Mouse (Mus musculus): ENCODE data around the gene Kcnq5.

Gene Kcnq5

DNA sequence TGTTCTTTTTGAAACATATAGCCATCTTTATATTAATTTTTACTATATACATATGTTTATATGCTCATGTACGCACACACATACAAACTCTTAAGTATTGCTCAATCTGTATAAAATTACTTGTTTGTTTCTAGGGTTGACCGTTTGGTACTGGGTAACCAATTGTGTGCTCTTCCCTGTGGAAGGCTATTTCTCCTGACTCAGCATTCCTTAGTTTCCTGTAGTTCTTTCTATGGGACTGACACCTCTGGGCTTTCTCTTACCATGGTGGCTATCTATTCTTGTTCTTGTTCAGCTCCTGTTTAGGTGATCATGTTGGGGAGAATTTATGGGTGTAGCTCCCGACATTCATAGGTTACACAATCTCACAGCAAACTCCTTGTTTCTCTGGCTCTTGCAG, 473.1 kb downstream of the Kcnq5 start:
- no peak for TF ChIP-seq GATA4 (IDR thresholded peaks at IDR 0.05; ENCODE audit: insufficient replicate concordance, low read length)

- TF ChIP-seq GATA4 (IDR thresholded peaks at IDR 0.05; ENCODE audit: insufficient replicate concordance, low read length): no peak
These were observed 475.5 kb downstream of the Kcnq5 start for GRCm38 (mm10) chr1:21486266-21486665.

DNA sequence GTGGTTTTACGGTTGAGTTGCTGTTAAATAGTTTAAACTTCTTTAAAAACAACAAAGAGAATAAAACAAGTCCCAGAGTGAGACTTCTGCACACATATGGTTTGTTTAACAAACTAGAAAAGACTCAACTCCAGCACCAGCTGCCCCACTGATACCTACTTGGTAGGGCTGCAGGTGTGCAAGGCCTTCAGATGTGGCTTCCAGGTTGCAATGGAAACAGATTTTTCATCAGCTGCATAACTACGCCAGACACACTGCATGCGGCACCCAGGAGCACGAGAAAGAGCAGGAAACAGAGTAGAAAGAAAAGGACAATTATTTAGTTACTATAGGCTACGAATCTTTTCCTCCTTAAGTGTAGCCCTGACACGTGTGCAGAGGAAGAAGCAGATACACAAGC, 492.4 kb downstream of the Kcnq5 start:
- no peak for TF ChIP-seq GATA4 (IDR thresholded peaks at IDR 0.05; ENCODE audit: insufficient replicate concordance, low read length)

- no peak for TF ChIP-seq GATA4 (IDR thresholded peaks at IDR 0.05; ENCODE audit: insufficient replicate concordance, low read length)
These were observed 495.3 kb downstream of the Kcnq5 start for GRCm38 (mm10) chr1:21466431-21466830.

DNA sequence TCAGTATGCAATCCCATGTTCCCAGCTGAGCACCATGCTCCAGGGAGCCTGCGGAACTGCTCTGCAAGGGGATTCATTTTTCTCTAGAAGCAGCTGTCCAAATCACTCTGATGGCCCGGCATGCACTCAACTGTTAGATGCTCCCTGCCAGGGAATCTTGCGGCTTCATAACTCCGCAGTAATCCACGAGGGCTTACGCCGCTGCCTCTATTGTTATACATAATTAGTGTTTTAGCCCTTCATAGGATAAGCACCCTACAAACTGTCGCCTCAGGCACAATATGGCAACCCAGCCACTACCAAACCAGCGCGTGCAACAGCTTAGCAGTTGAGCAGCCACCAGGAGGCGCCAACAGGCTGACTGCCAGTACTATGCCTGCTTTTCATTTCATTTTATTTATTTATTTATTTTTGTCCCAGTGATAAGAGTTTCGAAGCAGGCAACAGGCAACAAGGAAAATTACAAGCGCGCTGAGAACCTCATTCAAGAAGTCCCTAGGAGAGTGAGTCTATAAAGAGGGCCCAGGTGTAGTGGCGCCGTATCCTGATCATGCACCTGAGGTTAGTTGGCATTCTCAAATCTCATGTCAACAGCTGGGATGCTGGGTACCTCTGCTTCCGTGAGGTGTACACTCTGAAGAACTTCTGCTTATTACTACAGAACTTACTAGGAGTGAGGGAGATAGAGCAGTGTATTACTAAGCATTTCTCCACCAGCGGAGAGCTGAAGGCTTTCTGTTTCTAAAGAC, 500.6 kb downstream of the Kcnq5 start:
- TF ChIP-seq GATA4 (IDR thresholded peaks at IDR 0.05; ENCODE audit: insufficient replicate concordance, low read length): no peak

GRCm38 (mm10) chr1:21458581-21458980, 503.2 kb downstream of the Kcnq5 start:
- no peak for TF ChIP-seq GATA4 (IDR thresholded peaks at IDR 0.05; ENCODE audit: insufficient replicate concordance, low read length)

- no peak for TF ChIP-seq GATA4 (IDR thresholded peaks at IDR 0.05; ENCODE audit: insufficient replicate concordance, low read length)
These were observed 505.8 kb downstream of the Kcnq5 start for GRCm38 (mm10) chr1:21455971-21456370.

GRCm38 (mm10) chr1:21448227-21448626, 513.5 kb downstream of the Kcnq5 start:
- no peak for TF ChIP-seq GATA4 (IDR thresholded peaks at IDR 0.05; ENCODE audit: insufficient replicate concordance, low read length)

GRCm38 (mm10) chr1:21436753-21437152, 525.0 kb downstream of the Kcnq5 start:
- TF ChIP-seq GATA4 (IDR thresholded peaks at IDR 0.05; ENCODE audit: insufficient replicate concordance, low read length): no peak

DNA sequence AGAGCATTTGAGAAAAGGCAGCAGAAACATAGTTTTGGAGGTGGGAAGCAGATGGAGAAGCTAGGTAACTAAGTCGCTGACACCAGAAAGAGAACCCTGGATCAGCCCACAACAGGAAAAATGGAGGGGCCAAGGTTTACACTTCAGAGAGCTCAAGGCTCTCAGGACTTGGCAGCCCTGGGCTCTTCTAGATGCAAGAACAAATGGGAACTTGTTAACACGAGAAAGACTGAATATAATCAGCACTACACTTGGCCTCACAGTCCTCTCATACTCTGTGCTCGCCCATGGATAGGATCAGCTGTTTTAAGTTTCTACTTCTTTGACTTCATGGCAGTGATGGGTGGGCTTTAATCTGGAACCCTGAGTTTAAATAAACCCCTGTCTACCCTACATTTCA, 526.9 kb downstream of the Kcnq5 start:
- TF ChIP-seq GATA4 (IDR thresholded peaks at IDR 0.05; ENCODE audit: insufficient replicate concordance, low read length): no peak

DNA sequence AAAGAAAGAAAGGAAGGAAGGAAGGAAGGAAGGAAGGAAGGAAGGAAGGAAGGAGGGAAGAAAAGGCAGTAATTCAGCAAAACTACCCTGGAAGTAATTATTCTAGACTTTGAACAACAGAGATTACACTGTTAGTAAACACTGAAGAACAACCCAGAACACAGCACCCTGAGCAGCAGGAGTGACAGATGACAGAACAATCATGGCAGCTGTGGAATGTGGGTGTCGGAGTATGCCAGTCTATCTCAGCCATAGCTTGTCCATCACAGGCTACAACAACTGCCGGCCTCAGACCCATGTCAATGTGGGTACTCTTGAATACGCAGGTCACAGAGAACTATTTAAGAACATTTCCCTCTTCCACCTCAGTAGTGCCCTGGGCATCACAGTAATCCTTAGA, 530.1 kb downstream of the Kcnq5 start:
- TF ChIP-seq GATA4 (IDR thresholded peaks at IDR 0.05; ENCODE audit: insufficient replicate concordance, low read length): no peak

DNA sequence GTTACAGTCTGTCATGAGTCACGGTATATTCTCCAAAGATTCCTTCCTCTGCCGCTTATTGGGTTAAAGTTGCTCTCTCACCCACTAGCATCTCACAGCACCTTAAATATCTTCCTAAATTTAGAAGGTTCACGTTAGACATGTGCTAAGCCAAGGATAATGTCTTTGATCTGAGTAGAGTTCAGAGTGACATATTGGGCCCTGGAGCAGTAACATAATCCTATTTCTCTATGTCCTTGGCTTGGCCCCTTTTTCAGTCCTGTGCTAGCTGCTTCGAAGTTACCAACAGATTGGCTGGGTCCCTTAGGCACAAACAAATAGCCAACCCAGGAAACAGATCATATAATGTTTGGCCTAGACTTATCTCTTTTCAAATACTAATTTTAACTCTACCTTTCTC, 533.7 kb downstream of the Kcnq5 start:
- no peak for TF ChIP-seq GATA4 (IDR thresholded peaks at IDR 0.05; ENCODE audit: insufficient replicate concordance, low read length)

DNA sequence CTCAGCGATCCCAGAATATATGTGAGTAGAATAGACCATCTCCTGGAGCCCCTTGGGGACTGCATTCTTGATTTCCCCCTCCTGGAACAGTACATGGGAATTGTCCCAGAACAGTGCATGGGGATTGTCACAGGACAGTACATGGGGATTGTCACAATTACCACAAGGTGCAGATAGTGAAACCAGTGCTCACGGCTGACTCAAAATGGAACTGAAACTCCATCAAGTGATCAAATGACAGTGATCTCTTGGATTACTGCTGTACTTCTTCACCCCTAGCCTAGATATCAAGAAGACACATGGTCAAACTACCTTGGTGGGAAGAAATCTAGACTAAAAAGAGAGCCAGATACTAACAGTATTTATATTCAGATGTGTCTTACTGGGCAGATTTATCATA, 536.1 kb downstream of the Kcnq5 start:
- no peak for TF ChIP-seq GATA4 (IDR thresholded peaks at IDR 0.05; ENCODE audit: insufficient replicate concordance, low read length)

GRCm38 (mm10) chr1:21419370-21419769, 542.4 kb downstream of the Kcnq5 start:
- no peak for TF ChIP-seq GATA4 (IDR thresholded peaks at IDR 0.05; ENCODE audit: insufficient replicate concordance, low read length)

DNA sequence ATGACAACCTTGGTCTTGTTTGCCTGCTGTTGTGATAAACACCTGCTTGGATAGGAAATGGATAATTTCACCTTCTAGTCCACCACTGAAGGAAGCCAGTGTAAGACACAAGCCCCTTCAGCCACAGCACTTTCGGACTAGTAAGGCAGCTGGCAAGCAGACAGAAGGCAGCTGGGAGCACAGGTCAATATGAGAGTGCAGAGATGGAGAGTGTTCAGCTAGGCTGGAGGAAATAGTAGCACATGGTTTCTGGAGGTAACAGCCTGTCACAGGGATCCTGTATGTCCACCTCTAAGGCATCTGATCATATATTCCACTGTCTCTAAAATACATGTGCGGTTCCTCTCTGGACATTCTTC, 549.6 kb downstream of the Kcnq5 start:
- no peak for TF ChIP-seq GATA4 (IDR thresholded peaks at IDR 0.05; ENCODE audit: insufficient replicate concordance, low read length)

DNA sequence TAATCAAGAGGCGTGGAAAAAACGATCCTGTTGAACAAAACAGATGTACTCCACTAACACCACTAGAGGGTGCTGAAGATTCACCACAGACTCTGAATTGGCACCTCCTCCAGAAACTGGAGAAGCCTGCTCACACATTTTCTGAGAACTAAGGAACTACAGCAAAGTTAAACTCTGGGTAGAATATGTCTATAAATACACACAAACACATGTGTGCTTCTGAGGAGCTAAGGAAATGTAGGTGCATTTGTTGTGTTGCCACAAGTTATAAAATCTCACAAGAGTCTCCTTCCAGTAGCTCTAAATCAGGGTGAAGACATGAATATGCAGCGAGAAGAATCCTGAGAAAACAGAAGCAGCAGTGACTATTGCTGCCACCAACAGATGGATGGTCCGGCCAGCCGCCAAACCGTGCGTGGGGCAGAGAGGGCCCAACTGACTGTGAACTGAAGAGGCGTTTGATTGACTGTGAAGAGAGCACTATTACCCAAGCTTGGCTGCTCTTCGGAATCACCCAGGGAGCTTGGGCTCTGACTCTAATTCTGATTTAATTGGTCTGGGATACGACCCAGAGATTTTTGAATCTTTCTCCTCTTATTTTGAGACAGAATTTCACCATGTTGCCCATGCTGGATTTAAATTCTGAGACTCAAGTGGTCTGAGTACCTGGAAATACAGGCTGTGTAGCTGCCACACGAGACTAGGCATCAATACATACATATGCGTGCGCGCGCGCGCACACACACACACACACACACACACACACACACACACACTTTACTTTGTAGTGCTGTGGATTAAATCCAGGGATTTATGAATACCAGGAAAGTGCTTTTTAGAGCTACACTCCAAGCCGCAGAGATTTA, 550.2 kb downstream of the Kcnq5 start:
- no peak for TF ChIP-seq GATA4 (IDR thresholded peaks at IDR 0.05; ENCODE audit: insufficient replicate concordance, low read length)

Measured in liver, adult (tissue).